Mouse (Mus musculus) cerebellum, adult 2 months (tissue): Measurements from ENCODE around the gene Xkr7.

Experiments used
- CTCF ChIP-seq: fragments of 200-500 bp; IDR thresholded peaks from 2 replicates; pipeline ENCODE4 v1.5.1; 2011; ENCODE audit warnings: low read depth, mild to moderate bottlenecking, control low read depth, low read length, moderate library complexity, borderline replicate concordance; ENCODE audit not compliant: insufficient read depth
- POLR2A ChIP-seq: fragments of 200-500 bp; IDR thresholded peaks from 2 replicates; pipeline ENCODE4 v1.6.1; 2011; ENCODE audit warnings: low read length, control low read depth, borderline replicate concordance; ENCODE audit not compliant: insufficient read depth

DNA sequence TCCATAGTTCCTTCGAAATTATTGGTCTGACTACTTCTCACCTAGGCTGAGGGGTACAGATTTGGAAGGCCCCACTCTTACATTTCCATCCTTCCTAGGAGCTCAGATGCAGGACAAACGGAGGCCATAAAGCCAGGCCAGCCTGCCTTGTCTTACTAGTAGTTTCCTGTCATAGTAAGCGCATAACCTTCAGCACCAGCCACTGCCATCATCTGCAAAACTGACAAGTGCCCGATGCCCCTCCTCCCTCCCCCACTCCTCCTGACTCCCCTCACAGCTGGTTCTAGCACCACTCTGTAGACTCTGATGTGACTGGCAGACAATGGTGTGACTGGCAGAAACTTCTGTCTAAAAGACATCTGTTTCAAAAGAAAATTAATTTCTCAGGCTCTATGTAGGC is 54.5 kb downstream of the Xkr7 start:
- TF ChIP-seq POLR2A: no peak
- no peak for TF ChIP-seq CTCF
